Mouse (Mus musculus): ENCODE results near the gene Rnf214. TPM values are rescaled to one million over a fixed set of nuclear protein-coding genes. Genes with fewer than 3 reads are reported as not detected.

The Rnf214 gene
- total RNA-seq, 4 experiments from 2014 or later: 47.5 to 69.5 (median 52.4) TPM

DNA sequence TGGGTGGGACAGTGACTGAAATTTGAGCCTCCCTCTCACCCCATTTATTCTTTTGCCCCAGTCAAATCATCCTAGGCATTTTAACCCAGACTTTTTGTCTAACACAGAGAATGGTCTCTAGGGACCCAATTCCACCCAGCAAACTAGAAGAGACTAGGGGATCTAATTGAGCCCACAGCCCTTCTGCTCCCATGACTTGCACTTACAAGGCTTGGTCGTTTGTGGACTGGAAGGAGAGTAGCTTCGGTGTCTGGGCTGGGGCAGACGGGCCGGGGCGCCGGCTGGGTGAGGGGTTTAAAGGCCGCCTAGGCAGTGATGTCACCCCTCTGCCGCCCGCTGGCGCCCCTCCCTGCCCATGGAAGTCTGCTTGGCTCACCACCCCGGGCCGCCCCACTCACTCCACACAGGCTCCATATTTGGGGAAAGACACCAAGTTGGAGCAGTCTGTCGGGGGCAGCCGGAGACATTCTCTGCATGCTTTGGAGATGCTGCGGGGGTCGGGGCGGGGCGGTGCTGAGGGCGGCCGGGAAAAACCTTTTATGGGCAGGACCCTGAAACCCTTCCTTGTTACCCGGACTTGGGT, 29.0 kb upstream of the Rnf214 start, which contains the start of gene Tagln:
Gene Tagln (minus strand): TSS at position 431 of the 583 bp plus-strand sequence.
- no peak for DNase-seq

- no peak for DNase-seq
Observed at GRCm38 (mm10) chr9:45932571-45933415, 26.1 kb upstream of the Rnf214 start.

DNA sequence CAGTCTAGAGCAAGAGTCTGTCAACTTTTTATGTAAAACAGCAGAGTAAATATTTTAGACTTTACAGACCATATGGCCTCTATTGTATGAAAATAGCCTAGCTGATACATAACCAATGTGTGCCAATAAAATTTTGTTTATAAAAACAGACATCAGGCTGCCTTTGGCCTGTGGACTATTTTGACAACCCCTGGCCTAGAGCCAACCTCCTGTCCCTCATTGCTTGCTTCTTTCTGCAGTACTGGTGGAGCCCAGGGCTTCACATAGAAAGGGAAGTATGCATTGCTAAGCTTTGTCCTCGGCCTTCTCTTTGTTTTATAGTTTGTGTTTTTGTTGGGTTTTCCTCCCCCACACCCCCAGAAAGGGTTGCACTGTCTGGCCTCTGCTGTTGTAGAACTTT, 25.2 kb upstream of the Rnf214 start:
- DNase-seq: no peak

GRCm38 (mm10) chr9:45929285-45929684, 22.6 kb upstream of the Rnf214 start:
- DNase-seq: no peak

DNA sequence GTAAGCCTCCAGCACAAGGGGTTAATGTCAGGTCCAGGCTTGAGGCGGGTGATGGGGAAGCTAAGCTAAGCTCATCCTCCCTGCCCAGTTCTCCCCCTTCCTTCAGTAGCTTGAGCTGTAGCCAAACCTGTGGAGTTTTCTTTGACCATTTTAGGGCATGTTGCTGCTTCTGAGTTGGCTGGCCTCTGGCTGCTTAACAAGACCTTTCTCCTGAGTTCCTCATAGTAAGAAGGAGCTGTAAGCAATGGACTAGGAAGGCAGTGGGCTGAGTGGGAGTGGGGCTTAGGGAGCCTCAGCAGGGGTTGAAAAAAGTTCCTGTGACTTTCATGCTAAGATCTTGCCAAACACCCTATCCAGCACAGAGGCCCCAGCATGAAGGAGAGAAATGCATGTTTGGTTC, 13.2 kb upstream of the Rnf214 start:
- no peak for DNase-seq

- DNase-seq: peak; percentile 68
Observed at GRCm38 (mm10) chr9:45917041-45917934, 10.6 kb upstream of the Rnf214 start.

DNA sequence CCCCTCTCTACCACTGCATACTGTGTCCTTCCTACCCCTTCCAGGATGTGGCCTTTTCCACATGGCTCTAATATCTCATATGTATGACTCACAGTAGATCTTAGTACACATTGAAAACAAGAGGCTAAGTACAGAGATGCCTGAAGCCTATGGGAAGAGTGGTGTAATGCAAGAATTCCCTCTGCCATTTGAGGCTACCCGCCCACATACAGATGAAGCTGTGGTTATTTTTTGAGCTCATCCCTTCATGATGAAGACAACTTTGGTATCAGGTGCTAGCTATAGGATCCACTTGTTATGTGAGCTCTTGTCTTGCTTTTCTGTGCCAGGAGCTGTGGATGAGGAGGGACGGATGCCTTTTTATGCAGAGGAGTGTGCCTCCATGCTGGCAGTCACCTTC, 8.9 kb upstream of the Rnf214 start:
- no peak for DNase-seq

- no peak for DNase-seq
Observed at GRCm38 (mm10) chr9:45911673-45912072, 5.0 kb upstream of the Rnf214 start.

DNA sequence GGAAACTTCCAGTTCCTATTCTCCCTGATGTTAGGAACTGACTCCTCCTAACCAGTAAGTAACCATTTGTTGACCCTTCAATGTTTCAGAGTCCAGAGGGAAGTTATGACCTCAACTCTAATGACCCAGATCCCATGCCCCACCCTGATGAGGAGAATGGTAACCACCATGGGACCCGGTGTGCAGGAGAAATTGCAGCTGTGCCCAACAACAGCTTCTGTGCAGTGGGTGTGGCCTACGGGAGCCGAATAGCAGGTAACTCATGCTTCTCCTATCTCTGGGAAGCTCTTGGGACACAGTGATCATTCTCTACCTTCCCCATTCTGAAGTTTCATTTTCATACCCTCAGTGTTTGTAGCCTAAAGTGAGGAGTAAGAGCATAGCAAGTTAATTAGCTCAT, 4.3 kb upstream of the Rnf214 start:
- DNase-seq: no peak

DNA sequence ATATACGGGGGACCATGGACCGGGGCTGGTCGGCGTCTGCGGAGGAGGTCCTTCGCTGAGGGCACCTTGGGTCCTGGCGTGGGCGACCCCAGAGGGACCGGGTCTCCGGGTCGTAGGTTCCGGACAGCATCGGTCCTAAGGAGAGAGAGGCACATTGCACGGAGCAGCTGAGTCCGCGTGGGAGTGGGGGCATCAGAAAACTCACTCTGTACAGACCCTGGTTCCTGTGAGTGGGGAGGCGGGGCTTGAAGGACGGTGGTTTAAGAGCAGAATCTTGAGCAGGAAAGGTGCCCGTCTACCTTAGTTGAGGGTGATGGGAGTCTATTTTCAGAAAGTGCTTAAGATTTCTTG, 342 bp upstream of the Rnf214 start:
- peak; percentile 45 for DNase-seq

GRCm38 (mm10) chr9:45905811-45906237, 887 bp downstream of the Rnf214 start:
- no peak for DNase-seq

DNA sequence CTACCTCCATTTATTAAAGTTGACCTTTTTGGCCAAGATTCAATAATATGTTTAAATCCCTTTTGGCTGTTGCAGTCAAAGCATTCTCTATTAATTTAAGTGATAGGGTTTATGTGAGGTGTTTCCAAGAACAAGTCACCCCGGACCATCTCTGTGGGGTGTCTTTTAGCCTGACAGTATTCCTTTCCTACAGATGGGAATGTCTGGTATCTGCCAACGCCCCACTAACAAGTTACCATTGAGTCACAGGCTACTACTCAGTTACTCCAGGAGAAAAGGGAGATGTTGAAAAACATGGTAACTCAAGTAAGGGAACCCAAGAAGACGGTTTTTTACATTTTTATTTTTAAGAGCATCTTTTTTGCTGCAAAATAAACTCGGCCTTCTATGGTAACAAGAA, 1.5 kb downstream of the Rnf214 start:
- no peak for DNase-seq

DNA sequence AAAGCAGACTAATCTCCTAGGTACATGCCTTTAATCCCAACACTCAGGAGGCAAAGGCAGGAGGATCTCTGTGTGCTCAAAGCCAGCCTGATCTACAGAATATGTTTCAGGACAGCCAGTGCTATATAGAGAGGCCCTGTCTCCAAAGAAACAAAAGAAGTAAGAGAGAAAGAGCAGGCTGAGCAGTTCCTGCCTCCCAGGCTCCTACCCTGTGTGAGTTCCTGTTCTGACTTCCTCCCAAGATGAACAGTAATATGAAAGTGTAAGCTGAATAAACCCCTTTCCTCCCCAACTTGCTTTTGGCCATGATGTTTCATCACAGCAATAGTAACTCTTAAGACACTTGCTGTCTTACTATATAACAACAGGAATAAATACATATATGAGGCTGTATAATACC, 13.0 kb downstream of the Rnf214 start:
- DNase-seq: no peak

- no peak for DNase-seq
Observed at GRCm38 (mm10) chr9:45877928-45878327, 28.8 kb downstream of the Rnf214 start.

- no peak for DNase-seq
Observed at GRCm38 (mm10) chr9:45870265-45870664, 36.4 kb downstream of the Rnf214 start.

DNA sequence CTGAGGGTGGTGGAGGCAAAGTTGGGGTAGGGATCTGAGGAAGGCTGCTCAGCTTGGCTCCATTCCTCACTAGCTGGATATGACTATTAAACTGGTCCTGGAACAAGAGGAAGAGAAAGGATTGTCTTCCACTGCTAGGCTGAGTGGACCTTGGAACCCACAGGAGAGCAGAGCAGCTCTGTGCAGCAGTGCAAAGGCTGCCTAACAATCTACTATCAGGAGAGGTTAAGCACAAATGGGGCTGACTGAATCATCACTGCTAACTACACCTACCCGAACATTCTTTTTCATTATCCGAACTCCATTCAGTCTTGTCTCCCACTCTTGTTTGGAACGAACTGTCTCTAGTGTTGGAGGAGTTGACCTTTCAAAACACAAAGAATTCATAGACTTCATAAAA, 37.5 kb downstream of the Rnf214 start:
- DNase-seq: no peak

DNA sequence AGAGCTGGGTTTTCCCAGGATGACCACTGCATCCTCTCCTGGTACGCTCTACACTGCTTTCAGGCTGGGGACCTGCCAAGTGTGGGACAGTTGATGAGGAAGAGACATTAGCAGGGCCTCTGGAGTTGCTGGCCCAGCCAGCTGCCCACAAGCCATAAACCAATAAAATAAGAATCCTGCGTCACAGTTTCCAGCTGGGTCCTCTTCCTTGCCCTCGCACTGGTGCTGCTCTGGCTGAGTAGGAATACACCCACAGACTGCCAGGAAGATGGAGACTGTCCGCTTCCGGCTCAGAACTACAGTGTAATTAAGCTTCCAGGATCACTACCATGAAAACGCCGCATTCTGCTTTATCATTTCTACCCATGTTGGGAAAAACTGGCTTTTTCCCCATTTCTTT, 44.9 kb downstream of the Rnf214 start:
- DNase-seq: no peak

DNA sequence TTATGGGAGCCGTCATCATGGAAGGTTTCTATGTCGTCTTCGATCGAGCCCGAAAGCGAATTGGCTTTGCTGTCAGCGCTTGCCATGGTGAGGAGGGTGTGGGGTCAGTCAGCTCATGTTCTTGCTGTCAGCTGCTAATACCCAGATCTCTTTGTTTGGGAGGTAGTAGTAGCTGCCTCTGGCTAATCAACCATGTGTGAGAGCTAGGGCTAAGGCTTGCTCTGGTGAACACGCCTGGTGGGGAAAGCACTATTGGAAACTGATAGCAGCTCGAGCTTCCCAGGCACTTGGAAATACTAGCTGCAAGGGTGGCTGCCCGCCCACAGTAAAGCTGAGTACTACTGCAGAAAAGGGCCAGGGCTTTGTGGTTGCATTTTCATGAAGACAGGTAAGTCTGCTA, 47.3 kb downstream of the Rnf214 start:
- DNase-seq: no peak

DNA sequence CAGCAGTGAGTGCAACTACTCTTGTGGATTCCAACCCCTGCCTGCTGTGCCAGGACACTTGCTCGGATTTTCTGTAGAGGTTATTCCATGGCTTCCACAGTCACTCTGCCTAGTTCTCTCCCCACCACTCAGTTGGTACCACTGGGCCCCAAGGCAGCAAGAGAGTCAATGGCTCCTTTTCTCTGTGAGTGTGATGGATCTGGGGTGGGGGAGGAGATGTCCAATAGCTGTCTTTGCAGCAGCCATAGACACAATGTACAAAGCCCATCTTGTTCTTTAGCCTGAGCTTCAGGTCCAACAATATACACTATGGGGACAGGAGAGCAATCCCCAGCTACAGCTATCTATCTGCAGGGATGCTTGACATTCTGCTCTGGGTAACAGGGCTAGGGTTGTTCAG, 52.6 kb downstream of the Rnf214 start:
- DNase-seq: no peak

DNA sequence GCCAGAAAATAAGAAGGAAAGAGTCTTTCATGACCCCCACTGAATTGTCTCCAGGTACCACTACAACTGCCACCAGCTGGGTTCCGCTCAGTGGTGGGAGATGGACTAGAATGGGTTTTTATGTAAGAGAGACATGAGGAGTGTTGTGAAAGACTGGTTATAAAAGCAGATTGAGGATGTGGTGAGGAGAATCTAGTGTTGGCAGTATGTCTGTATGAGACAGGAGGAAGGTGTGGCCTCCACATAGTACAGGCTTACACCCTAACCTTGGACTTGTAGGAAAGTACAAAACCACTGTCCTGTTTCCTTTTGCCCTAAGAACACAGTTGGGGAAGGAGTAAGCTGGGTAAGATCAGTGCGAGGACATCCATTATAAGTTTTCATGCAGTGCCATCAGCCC, 53.0 kb downstream of the Rnf214 start:
- no peak for DNase-seq

GRCm38 (mm10) chr9:45851776-45852175, 54.9 kb downstream of the Rnf214 start:
- DNase-seq: no peak

DNA sequence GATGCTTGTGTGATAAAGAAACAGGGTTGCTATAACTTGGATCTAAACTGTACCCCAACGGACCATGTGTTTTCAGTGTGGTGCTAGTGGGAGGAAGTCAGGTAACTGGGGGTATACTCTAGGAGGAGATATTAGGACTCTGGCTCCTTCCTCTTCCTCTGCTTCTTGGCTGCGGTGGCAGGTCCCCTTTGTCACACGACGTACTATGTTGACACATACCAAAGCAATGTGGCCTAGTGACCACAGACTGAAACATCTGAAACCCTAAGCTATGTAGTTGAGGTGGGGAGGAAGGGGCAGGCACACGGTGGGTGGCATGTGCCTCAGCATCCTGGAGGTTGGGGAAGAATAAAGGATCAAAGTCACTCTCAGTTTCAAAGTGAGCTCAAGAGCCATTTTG, 55.4 kb downstream of the Rnf214 start:
- no peak for DNase-seq

DNA sequence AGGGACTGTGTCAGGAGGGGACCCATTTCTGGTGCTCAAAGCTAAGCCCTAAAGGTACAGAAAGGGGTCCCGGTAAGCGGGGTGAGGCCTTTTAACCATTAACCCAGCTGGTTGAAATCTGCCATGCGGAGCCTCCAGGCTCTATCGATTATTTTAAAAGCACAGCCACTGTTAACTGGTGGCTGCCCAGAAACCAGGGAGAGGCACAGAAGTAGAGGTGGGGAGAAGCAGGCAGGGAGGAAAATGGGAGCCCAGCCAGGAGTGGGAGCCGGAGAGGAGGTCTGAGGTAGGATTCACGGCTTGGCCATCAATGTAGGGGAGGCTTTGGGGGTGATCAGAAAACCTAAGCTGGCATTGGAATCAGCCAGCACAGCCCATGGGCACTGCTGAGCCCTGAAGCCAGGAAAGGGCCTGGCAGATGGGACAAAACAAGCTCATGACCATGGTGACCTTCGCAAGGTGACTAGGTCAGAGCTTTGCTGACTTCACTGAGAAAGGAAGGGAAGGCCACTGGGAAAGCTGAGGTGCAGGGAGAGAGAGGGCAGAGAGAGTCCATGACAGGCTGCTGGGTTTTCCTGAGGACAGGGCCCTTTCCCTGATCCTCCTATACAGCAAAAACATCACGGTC, 56.1 kb downstream of the Rnf214 start:
- DNase-seq: no peak

Measured in adrenal gland, adult 8-10 months (tissue).